Mouse (Mus musculus) stomach, postnatal 0 days (tissue): ENCODE measurements around the gene Emp3.

ENCODE experiments used
- CTCF ChIP-seq: IDR thresholded peaks from 2 replicates; pipeline ENCODE4 v1.5.1; 2016; ENCODE audit warnings: antibody characterized with exemption, low read depth, mild to moderate bottlenecking, moderate library complexity
- EP300 ChIP-seq: optimal IDR thresholded peaks from 2 replicates; pipeline ENCODE3; 2016; ENCODE audit warnings: antibody characterized with exemption

GRCm38 (mm10) chr7:45897258-45897757 lies 23.9 kb downstream of the Emp3 start:
- no peak for TF ChIP-seq CTCF
- TF ChIP-seq EP300 = no peak
